Comparison of ENCODE assay signal across 28 mouse cellular contexts in the genomic region with DNA sequence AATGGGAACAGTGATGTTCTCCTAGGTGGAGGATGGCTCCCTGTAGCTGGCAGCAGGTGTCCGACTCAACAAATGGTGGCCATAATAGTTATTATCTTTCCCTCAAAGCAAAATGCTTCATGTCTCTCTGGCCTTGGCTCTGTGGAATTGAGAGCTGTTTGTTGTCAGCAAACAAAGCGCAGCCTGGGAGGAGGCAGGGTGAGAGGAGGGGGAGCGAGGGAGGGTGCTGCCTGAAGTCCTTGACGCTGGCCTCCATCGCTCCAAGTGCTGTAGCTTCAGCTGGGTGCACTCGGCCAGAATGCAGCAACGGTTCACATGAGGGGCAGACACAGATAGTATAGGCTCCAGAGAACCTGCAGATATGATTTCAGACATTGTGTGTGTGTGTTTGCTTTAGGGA. TPM values are rescaled to one million over a fixed set of nuclear protein-coding genes. Genes with fewer than 3 reads are reported as not detected.
DNase-seq lines count a peak whose midpoint lies in the region; ATAC-seq lines count a peak whose summit lies in the region.
"Had no signal": no experiment of that assay in that cellular context is flagged by ENCODE, and none has a peak within 500 bp of the region (broad histone marks: within the 10 kb centered on the region; RNA-seq: fewer than 3 reads in every experiment).

No protein-coding gene starts in this region.

- peak; percentile 63 for DNase-seq in ovary, postnatal 36 days (ENCODE audit: low spot score)
- DNase-seq in ovary, postnatal 14 days (ENCODE audit: low spot score): no peak
- DNase-seq in adrenal gland, adult 2 months: peak; percentile 73
- peak; percentile 68 for DNase-seq in adrenal gland, postnatal 10 days
- DNase-seq in adrenal gland, postnatal 36 days: peak; percentile 69 to 75
- DNase-seq in gastrocnemius, postnatal 4 days (ENCODE audit: low spot score in 2 of 2): no peak
- DNase-seq in T-cell, adult 2 months (ENCODE audit: low spot score): no peak
- DNase-seq: cerebellum, adult 11 months; cerebellum, adult 2 months; cerebellum, adult 9-11 months; cerebellum, postnatal 25 days; gastrocnemius, postnatal 10 days; gastrocnemius, postnatal 36 days; heart, adult 11 months had no signal

- no peak overlapping the region for H3K9ac ChIP-seq in liver, embryonic 12.5 days
- H3K9ac ChIP-seq: embryonic facial prominence, embryonic 12.5 days; embryonic facial prominence, embryonic 15.5 days; forebrain, embryonic 15.5 days; hindbrain, embryonic 14.5 days had no signal

- no peak overlapping the region for H3K4me2 ChIP-seq in liver, embryonic 12.5 days
- H3K4me2 ChIP-seq: embryonic facial prominence, embryonic 12.5 days; embryonic facial prominence, embryonic 15.5 days; forebrain, embryonic 15.5 days; heart, embryonic 11.5 days; hindbrain, embryonic 14.5 days had no signal

- H3K36me3 ChIP-seq in liver, embryonic 12.5 days: no peaks in the 10 kb centered on the region
- H3K36me3 ChIP-seq: embryonic facial prominence, embryonic 12.5 days; embryonic facial prominence, embryonic 15.5 days; forebrain, embryonic 15.5 days had no signal

- no peaks in the 10 kb centered on the region for H3K9me3 ChIP-seq in liver, embryonic 12.5 days (replicated peaks)
- H3K9me3 ChIP-seq: embryonic facial prominence, embryonic 12.5 days; embryonic facial prominence, embryonic 15.5 days; forebrain, embryonic 15.5 days had no signal

- no peak overlapping the region for H3K27ac ChIP-seq in liver, embryonic 12.5 days
- H3K27ac ChIP-seq: embryonic facial prominence, embryonic 12.5 days; embryonic facial prominence, embryonic 15.5 days; forebrain, embryonic 15.5 days; hindbrain, embryonic 14.5 days; hindbrain, postnatal 0 days had no signal

- ATAC-seq in liver, embryonic 12.5 days: no peak
- ATAC-seq: activated CD4-positive, CD25-positive, alpha-beta regulatory T cell, adult 4 months; CD4-positive, CD25-positive, alpha-beta regulatory T cell, adult 4 months; forebrain, embryonic 15.5 days; hindbrain, postnatal 0 days; inflammation-experienced regulatory T-cells, adult 6 months; intestine, embryonic 16.5 days had no signal

- H3K4me1 ChIP-seq in liver, embryonic 12.5 days: no peaks in the 10 kb centered on the region
- H3K4me1 ChIP-seq: embryonic facial prominence, embryonic 15.5 days; forebrain, embryonic 15.5 days had no signal

- peaks cover 32% of the 10 kb centered on the region for H3K27me3 ChIP-seq in liver, embryonic 12.5 days (replicated peaks)
- H3K27me3 ChIP-seq: embryonic facial prominence, embryonic 12.5 days; embryonic facial prominence, embryonic 15.5 days; forebrain, embryonic 15.5 days had no signal

- no peak overlapping the region for H3K4me3 ChIP-seq in liver, embryonic 12.5 days
- H3K4me3 ChIP-seq: embryonic facial prominence, embryonic 12.5 days; embryonic facial prominence, embryonic 15.5 days; forebrain, embryonic 15.5 days had no signal

- WGBS in liver, embryonic 12.5 days (ENCODE audit: insufficient replicate concordance): 39% methylated on average over 7 of the region's 7 CpGs

RNA-seq across cellular contexts. Expression of gene Doc2b, which starts 27.7 kb away (rescaled TPM):
- 10 to 100 TPM; 10.6 to 23.5 TPM for total RNA-seq in adrenal gland, adult 2 months (2021)
- 9.5 and 13.9 TPM in 2 replicates for polyA plus RNA-seq in adrenal gland, adult 2 months (2012; rRNA removed)
- total RNA-seq in adrenal gland, postnatal 10 days (2021): 10 to 100 TPM; 13.6 to 20.3 TPM
- 10 to 100 TPM; 14.1 to 17.5 TPM for total RNA-seq in adrenal gland, postnatal 36 days (2021)
- polyA plus RNA-seq in liver, embryonic 12.5 days (2016; fragmentation: Nextera tagmentation; extraction: Ambion mirVana): 0.05 and 0.12 TPM in 2 replicates
- total RNA-seq in gastrocnemius, postnatal 4 days (2021): 1 to 10 TPM; 1.1 to 1.6 TPM
- total RNA-seq: common myeloid progenitor, adult 5-6 weeks; hematopoietic stem cell, adult 5-6 weeks; MEL had no signal
- polyA plus RNA-seq: activated CD4-positive, CD25-positive, alpha-beta regulatory T cell, adult 4 months; CD4-positive, CD25-positive, alpha-beta regulatory T cell, adult 4 months; inflammation-experienced regulatory T-cells, adult 6 months had no signal

Comparison
In these comparisons a context has a peak if more than half of its experiments do, and no peak if none do; other contexts are left out.
1. DNase-seq: peak in ovary, postnatal 36 days (single experiment), adrenal gland, adult 2 months (single experiment), adrenal gland, postnatal 10 days (single experiment) and adrenal gland, postnatal 36 days (2 of 2); none in ovary, postnatal 14 days (single experiment), gastrocnemius, postnatal 4 days (0 of 2) and T-cell, adult 2 months (single experiment).
2. RNA of gene Doc2b, which starts 27.7 kb away (total RNA-seq): 10.6 to 23.5 TPM in adrenal gland, adult 2 months, 13.6 to 20.3 TPM in adrenal gland, postnatal 10 days and 14.1 to 17.5 TPM in adrenal gland, postnatal 36 days; 1.1 to 1.6 TPM in gastrocnemius, postnatal 4 days; every median in the first group is over 4 times any median in the second.